Mouse (Mus musculus) erythroblast, adult 5-6 weeks (primary cell): ENCODE results near the gene Sinhcaf. TPM values are rescaled to one million over a fixed set of nuclear protein-coding genes. Genes with fewer than 3 reads are reported as not detected.
"Not testable (repeated sequence)": the region's sequence is repeated elsewhere in the genome, so short reads cannot be mapped to it uniquely, and the experiment has no call there.

Experiments
- ATAC-seq: replicated peaks from 2 replicates; pipeline ENCODE4 v1.8.0; 2016; ENCODE audit warnings: moderate number of reproducible peaks, mild to moderate bottlenecking, moderate TSS enrichment, inconsistent platforms; ENCODE audit not compliant: poor library complexity, low FRiP score, severe bottlenecking
- total RNA-seq, 2 experiments: library from RNA; stranded (forward) in 1 of 2; stranded (reverse) in 1 of 2; fragments of 150-400 nt in 1 of 2; fragments of 200-764, 138-1000 nt in 1 of 2; gene quantifications; 2 replicates each; pipeline versions ENCODE4 v1.2.3 to v1.2.4; 2015 to 2017; ENCODE audit warnings: low replicate concordance in 2 of 2

Sinhcaf gene
- total RNA-seq (2015; ENCODE audit: low replicate concordance) (4.6 and 9.0 TPM in 2 replicates), total RNA-seq (2017; ENCODE audit: low replicate concordance) (9.0 and 12.8 TPM in 2 replicates)

DNA sequence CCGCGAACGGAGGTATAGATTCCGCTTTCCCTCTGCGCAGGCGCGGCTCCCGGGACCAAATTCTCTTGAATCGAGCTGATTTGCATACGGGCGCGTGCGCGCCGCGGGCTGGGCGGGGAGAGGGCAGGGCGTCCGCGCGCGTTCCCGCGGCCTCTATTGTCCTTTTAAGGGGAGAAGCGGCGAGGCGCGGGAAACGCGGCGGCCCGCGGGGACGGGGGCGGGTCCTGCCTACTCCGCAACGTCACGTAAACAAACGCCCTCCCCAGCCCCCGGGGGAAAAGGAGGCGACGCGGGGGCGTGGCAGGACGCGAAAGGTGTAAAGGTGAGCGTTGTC lies at the start of gene Sinhcaf:
Sinhcaf (minus strand) TSS at position 59 of the 334 bp plus-strand sequence.
- peak; percentile 86 for ATAC-seq

DNA sequence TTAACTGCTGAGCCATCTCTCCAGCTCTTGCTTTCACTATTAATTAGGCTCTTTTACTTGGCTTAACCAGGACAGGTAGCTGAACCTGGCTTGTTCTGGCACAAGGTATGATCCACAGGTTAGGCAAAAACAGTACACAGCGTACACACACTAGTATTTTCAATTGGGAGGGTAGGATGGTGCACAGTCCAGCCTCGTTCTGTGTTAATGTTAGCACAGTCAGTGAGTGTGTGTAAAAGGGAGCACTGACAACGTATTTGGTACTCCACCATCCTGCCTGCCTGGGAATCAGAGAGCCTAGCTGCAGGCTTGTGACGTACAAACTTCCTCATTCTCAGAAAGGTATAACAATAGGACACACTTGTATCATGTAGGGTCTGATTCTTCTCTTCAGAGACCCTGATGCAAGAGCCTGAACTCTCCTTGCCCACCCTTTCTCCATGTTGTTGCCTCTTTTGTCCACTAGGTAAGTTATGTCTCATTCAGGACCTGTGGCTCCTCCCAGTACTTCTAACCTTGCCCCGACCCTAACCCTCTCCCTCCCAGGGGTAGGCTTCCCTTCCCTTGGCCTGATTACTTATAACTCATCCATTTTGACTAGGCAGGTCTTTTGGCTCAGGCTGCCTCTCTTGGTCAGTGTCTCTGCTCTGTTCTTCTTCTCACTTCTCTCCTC lies 48.2 kb upstream of the Sinhcaf start:
- 0 out of 2 replicates have a peak, but pooled peaks have one; percentile 51 for ATAC-seq

DNA sequence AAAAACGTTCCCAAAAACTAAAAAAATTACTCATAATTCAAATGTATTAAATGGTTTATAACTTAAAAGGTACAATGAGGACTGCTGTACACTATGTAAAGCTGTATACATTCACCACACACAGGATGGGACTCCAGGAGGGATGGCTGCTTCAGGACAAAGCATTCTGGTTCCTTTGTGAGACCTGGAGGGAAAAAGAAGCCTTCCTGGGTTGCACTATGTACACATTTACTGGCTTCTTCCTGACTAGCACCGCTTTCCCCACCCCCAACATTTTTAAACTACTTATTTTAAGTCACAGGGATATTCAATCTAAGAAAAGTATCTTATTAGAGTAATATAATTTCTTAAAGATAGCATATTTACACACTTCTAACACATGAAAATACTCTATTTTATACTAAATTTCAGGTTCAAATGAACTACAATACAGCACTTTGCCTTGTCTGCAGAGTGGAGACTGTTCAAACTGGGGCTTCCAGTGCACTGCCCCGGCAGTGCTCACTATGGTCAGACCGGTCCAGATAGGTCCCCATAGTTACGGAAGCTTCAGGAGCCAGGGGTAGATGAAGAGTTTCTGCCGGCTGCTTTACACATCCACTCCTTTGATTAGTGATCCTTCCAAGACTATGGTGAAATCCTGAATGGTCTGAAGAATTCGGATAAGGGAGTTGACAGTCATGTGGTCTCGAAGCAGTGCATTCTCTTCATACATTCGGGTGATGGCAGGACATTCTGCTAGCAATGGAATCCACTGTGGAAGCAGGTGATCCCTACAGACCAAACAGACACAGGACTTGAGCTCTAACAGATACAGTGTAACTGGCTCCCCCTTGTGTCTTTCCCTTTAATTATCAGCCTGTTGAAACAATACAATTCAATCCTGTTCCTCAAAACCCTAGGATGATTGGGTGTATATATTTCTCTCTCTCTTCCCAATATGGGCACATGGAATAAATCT lies 47.1 kb upstream of the Sinhcaf start:
- ATAC-seq: no peak

DNA sequence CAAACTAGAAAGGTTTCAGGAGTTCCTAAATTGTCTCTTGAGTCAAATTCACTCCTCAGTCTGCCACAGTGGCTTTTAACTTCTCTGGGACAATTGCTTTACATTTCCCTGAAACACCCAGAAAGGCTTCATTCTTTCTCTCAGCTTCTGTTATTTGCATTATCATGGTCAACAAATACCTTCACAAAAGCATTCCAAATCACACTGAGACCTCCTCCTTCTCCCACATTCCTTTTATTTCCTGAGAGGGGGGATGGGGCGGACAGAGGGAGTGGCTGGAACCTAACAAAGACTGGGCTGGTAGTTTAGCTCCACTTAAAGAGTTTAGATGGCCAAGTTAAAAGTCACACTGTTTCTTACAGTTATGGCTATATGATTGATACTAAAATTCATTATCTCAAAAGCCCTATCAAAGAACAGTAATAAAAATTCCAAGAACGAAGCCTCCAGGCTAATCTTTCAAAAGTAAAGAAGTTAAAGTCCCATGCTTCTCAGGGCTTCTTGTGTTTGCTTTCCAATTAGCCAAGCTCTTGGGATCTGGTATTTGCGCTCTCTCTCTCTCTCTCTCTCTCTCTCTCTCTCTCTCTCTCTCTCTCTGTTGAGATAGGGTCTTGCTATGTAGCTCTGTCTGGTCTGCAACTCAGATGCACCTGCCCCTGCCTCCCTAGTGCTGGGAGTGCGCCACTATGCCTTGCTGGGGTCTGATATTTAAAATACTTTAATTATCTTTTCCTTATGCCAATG lies 46.3 kb upstream of the Sinhcaf start:
- ATAC-seq: no peak

DNA sequence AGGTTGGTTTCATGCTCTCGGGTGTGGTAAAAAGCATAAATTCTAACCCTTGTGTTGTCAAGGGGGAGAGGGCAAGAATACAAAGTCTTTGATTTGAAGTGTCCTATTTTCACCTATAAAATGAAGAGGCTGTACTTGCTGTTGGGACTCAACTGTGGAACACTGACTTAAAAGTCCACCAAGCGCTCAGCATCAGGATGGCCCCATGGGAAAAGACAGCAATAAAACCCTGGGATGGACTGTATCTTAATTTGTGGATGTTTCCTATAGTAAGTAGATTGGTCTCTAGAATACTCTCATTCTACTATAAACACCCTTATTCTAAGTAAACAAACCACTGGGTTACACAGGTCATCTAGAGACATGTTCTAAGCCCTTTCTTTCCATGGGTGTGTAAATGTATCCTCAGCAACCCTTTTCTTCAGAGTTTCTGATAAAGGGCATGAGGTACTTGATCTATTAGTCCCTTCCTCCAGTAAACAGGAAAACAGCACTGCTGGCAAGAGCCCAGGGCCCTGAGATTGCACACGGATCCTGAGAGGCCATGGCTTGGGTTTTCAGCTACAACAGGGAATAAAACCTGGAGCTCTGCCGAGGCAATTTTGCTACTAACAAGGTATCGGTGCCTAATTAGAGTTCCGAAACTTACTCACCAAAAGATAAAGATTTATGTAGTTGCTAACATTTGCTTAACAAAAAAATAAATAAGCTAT lies 45.5 kb upstream of the Sinhcaf start:
- ATAC-seq: no peak

DNA sequence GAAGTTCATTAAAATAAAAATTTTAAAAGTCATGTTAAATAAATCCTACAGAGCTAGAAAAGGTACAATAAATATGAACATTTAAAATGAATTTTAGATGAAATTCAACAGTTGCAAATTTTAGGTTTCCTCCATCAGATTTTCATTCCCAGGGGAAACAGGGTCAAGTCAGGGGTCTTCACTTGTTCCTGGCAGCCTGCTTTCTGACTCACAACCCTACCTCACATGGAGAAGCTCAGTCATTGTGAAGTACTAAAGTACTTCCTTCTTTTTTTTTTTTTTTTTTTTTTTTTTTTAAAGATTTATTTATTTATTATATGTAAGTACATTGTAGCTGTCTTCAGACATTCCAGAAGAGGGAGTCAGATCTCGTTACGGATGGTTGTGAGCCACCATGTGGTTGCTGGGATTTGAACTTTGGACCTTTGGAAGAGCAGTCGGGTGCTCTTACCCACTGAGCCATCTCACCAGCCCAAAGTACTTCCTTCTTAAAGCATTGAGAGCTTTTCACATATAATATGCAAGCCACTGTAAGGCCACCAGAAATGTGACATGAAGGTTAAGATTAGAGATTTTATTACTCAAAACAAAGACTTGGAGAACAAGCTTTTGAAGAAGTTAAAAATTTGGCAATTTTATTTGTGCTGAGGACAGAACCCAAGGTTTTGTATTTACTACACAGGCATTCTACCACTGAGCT lies 43.7 kb upstream of the Sinhcaf start:
- not testable (repeated sequence) for ATAC-seq

DNA sequence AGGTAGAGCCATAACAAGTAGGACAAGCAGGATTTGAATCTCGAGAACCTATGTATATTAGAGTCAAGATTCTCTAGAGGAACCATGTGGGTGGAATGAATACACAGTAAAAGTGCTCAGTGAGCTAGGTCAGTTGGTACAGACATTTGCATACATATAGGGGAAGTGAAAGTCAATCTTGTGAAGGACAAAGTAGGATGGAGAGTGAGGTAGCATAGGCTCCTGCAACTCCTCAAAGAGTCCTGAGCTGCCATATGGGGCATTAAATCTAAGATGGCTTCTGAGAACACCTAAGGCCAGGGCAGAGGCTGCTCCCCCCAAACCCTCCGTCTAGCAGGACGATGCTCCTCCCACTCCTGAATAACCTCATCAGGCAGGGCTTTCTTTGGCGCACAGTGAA lies 39.7 kb upstream of the Sinhcaf start:
- ATAC-seq: no peak

DNA sequence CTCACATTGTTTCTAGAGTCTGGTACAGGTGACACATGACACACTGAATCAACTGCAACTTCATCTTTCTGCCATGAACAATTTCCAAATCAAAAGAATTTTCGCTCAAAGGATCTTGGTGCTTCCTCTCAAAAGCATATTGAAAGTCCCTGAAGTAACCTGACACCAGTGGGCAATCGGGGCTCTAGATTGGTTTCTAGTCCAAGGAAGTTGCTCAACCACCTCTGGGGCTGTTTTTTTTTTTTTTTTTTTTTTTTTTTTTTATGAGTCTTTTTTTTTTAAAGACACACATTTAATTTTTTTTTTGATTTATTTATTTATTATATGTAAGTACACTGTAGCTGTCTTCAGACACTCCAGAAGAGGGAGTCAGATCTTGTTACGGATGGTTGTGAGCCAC lies 34.2 kb upstream of the Sinhcaf start:
- ATAC-seq: no peak

DNA sequence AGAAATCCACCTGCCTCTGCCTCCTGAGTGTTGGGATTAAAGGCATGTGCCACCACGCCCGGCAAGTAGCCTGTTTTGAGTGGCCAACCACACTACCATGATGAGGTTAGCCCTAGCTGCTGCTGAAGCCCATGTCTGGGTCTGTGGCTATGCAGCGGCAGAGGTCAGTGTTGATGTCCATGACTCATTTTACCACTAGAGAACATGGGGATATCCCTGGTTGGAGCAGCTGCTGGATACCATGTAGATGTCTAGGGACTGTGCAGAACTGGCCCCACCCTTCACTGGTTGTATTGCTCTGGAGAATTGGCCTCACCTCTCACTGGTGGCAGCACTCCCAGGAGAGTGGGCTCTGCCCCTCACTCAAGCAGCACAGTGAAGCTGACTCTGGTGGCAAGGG lies 28.8 kb upstream of the Sinhcaf start:
- ATAC-seq: no peak

DNA sequence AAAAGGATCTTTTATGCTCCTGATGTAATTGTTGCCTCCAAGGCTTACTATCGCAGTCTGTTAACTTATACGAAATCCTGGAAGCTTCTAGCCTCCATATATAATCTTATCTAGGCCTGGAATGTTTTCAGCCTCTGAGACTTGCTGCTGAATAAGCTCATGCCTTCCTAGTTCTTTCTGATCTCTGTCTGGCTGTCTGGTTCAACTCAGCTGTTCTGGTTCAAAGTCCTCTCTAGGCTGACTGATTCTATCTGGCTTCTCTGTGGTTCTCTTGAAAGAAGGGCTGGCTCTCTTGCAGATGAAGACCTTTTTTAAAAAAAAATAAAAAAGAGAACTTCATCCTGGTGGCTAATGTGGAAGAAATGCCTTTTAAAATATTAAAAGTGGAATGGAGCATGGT lies 26.6 kb upstream of the Sinhcaf start:
- no peak for ATAC-seq

DNA sequence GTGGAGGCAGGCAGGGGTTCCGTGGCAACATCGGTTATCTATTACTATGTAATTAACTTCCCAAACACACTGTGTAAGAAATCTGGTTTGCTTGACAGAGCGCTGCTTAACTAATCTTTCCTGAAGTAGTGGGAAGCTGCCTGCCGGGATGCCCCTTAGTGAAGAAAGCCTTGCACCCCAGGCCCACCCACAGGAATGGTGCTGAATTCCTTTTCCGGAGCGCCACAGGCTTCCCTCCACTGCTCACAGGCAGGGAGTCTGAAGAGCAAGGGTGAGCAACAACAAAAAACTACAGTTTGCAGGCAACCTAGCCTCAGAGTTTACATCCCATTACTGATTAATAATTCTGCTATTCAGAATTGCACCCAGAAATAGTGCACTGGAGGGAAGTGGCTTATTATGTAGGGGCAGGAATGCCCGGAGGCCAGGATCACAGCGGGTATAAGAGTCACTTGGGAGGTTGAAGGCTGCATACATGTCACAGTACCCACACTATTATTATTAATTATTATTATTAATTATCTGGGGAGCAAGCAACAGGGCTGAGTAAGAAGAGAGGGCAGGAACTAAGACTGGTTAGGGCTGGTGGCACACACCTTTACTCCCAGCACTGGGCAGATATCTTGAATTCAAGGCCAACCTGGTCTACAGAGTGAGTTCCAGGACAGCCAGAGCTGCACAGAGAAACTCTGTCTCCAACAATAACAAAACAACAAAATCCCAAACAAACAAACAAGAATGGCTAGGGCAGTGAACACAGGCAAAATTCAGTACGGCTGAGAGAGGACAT lies 26.0 kb upstream of the Sinhcaf start:
- ATAC-seq: no peak

DNA sequence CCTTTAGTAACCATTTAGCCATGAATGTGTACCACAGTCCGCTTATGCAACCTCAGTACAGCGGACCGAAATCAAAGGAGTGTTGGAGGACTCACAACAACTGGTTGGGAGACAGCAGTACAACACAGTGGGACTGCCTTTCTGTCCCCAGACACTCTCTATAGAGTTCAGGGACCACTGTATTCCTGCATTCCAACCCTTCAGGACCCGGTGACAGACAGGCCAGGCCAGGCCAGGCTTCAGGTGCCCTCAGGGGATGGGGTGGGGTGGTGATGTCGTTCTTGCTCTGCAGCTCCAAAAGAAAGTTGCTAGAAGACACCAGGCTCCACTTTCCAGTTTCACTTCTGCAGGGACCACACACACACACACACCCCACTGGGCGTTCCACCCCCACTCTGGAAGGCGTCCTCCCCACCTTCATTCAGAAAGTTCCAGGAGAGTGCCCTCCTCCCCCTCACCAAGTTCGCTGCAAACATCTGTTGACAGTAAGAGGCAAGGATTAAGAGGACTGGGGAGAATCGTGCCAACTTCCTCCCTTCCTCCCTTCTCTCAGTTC lies 25.2 kb upstream of the Sinhcaf start:
- 0 out of 2 replicates have a peak, but pooled peaks have one; percentile 24 for ATAC-seq

DNA sequence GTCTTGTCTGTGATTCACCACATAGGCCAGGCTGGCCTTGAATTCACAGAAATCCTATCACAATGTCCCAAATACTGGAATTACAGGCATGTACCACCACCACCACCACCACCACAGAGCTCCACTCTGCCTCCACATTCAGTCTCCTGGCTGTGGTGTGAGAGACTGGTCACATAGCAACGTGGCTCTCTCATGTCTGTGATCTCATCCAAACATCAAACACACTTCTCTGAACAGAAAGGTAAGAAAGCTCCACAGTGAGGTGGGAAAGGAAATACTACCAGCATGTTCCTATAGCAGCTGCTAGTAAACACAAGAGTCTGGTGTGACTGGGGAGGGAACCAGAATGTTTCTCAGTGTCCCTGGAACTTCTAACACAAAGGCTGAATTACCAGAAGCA lies 15.0 kb upstream of the Sinhcaf start:
- ATAC-seq: no peak

DNA sequence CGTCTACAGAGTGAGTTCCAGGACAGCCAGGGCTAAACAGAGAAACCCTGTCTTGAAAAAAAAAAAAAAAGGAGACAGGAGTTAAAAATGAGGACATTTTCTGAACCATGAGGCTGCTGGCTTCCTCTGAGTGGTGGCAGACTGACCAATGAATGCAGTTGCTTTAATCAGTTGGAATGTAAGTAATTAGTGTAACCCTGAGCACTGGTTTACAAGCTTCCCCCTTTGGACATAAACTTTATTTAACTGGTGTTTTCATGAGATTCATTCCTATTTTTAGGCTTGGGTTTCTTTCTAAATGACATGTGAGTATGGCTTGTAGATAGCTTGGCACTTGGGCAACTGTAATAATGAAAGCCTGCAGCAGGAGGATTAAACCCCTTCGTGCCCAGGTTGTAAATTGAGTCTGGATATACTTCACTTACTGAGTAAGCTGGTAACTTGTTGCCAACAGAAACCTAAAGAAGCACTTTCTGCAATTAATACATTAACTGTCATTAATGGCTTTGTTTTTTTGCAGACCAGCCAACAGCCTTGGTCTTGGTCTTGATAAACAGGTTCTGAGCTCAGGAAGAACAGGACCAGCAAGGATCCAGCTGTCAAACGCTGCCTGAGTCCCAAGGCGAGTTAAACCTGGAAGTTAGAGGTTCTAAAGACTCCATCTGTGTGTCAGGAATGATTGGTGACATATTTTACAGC lies 13.4 kb upstream of the Sinhcaf start:
- ATAC-seq: no peak

DNA sequence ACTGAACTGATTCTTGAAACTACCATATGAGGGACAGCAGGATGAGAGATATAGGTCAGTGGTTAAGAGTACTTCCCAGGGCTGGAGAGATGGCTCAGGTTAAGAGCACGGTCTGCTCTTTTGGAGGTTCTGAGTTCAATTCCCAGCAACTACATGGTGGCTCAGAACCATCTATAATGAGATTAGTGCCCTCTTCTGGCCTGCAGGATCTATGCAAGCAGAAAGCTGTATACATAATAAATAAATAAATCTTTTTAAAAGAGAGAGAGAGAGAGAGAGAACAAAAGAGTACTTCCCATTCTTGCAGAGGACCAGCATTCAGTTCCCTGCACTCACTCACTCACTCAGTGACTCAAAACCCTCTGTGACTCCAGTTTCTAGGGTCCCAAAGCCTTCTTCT lies 12.4 kb upstream of the Sinhcaf start:
- ATAC-seq: no peak

DNA sequence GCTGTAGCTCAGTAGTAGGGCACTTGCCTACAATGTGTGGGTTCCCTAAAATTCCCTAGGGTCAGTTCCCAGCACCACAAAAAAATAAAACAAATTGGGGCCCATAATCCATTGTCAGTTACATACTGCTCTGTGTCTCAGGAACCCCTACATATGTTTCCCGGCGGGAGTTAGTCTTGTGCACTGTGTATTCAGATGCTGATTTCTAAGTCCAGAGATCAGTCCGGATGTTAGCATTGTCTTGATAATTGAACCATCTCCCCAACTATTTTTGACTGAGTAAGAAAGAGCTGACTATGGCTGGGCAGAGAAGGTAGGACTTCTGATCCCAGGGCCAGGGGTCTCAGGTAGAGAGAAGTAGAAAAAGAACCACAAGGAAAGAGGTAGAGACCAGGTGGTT lies 10.8 kb upstream of the Sinhcaf start:
- no peak for ATAC-seq

DNA sequence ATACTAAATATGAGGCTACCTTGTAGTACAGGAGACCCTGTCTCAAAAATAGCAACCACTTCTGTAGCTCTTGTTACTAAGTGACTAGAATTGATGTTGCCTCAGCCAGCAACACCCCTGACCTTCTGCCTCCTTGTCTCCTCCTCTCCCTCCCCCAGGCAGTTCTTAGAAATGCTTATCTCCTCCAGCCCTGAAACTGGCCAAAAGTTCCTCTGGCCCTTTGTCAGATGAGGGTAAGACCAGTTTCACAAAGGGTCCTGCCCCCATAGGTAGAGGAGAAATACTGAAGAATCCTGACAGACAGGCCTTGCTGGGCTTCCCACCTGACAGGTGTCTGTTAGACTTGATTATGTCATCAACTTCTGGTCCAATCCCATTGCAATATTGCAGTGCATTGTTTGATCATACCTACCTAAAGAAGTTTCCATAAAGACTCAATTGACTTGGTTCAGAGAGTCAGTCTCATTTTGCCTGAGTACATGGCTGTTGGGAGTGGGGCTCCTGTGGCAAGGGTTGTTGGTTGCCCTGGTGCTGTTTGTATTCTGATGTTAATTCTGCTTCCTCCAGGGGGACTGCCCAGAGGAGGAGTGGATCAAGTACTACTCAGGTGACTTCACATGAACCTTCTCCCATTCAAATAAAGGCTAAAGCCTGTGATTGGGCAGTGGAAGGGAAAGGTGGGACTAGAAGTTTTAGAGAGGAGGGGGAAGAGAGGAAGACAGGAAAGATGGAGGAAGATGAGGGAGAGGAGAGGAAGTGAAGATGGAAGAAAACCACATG lies 9.6 kb upstream of the Sinhcaf start:
- no peak for ATAC-seq
